Mouse (Mus musculus): ENCODE data around the gene Vmn1r77. TPM values are rescaled to one million over a fixed set of nuclear protein-coding genes. Genes with fewer than 3 reads are reported as not detected.
"Not testable (repeated sequence)": the region's sequence is repeated elsewhere in the genome, so short reads cannot be mapped to it uniquely, and the experiment has no call there.

Gene Vmn1r77
- total RNA-seq (2012; rRNA removed) = not detected in 2 replicates
- not detected for polyA plus RNA-seq (2012; ENCODE audit: insufficient read depth in 1 of 2, insufficient read length in 2 of 2, low read depth in 1 of 2, low replicate concordance in 2 of 2, missing spikeins in 1 of 2)

GRCm38 (mm10) chr7:12036452-12036851, at the start of gene Vmn1r77:
Vmn1r77 (plus strand) TSS chr7:12036752.
- H3K27me3 ChIP-seq (ENCODE audit: control insufficient read depth in 1 of 2, insufficient read depth in 2 of 2, low read length in 2 of 2); H3K9me3 ChIP-seq (replicated peaks; ENCODE audit: insufficient read depth, low read length); DNase-seq (ENCODE audit: low read depth, low spot score); H3K4me3 ChIP-seq (ENCODE audit: control insufficient read depth in 1 of 2, insufficient read depth in 1 of 2, low read depth in 2 of 2, low read length in 2 of 2); H3K79me2 ChIP-seq (ENCODE audit: control insufficient read depth, insufficient read depth, low read length, poor library complexity); H3K36me3 ChIP-seq (ENCODE audit: control insufficient read depth in 1 of 2, insufficient read depth in 2 of 2, low read length in 2 of 2); H3K4me1 ChIP-seq (ENCODE audit: control insufficient read depth in 1 of 2, insufficient read depth in 2 of 2, low read length in 2 of 2); H3K9ac ChIP-seq (ENCODE audit: control insufficient read depth, low read depth, low read length, poor library complexity, severe bottlenecking); H3K27ac ChIP-seq (ENCODE audit: control insufficient read depth, low read depth, low read length): not testable (repeated sequence)

- H3K79me2 ChIP-seq (ENCODE audit: control insufficient read depth, insufficient read depth, low read length, poor library complexity); H3K9me3 ChIP-seq (replicated peaks; ENCODE audit: insufficient read depth, low read length); H3K9ac ChIP-seq (ENCODE audit: control insufficient read depth, low read depth, low read length, poor library complexity, severe bottlenecking); H3K4me3 ChIP-seq (ENCODE audit: control insufficient read depth in 1 of 2, insufficient read depth in 1 of 2, low read depth in 2 of 2, low read length in 2 of 2); H3K27me3 ChIP-seq (ENCODE audit: control insufficient read depth in 1 of 2, insufficient read depth in 2 of 2, low read length in 2 of 2); H3K27ac ChIP-seq (ENCODE audit: control insufficient read depth, low read depth, low read length); H3K4me1 ChIP-seq (ENCODE audit: control insufficient read depth in 1 of 2, insufficient read depth in 2 of 2, low read length in 2 of 2); H3K36me3 ChIP-seq (ENCODE audit: control insufficient read depth in 1 of 2, insufficient read depth in 2 of 2, low read length in 2 of 2): not testable (repeated sequence)
- peak; percentile 6 for DNase-seq (ENCODE audit: low read depth, low spot score)
These were observed 25.1 kb upstream of the Vmn1r77 start for GRCm38 (mm10) chr7:12011491-12011890.

GRCm38 (mm10) chr7:12012392-12012791, 24.2 kb upstream of the Vmn1r77 start:
- H3K27me3 ChIP-seq (ENCODE audit: control insufficient read depth in 1 of 2, insufficient read depth in 2 of 2, low read length in 2 of 2); H3K9me3 ChIP-seq (replicated peaks; ENCODE audit: insufficient read depth, low read length); H3K36me3 ChIP-seq (ENCODE audit: control insufficient read depth in 1 of 2, insufficient read depth in 2 of 2, low read length in 2 of 2); DNase-seq (ENCODE audit: low read depth, low spot score); H3K27ac ChIP-seq (ENCODE audit: control insufficient read depth, low read depth, low read length); H3K9ac ChIP-seq (ENCODE audit: control insufficient read depth, low read depth, low read length, poor library complexity, severe bottlenecking); H3K79me2 ChIP-seq (ENCODE audit: control insufficient read depth, insufficient read depth, low read length, poor library complexity); H3K4me1 ChIP-seq (ENCODE audit: control insufficient read depth in 1 of 2, insufficient read depth in 2 of 2, low read length in 2 of 2); H3K4me3 ChIP-seq (ENCODE audit: control insufficient read depth in 1 of 2, insufficient read depth in 1 of 2, low read depth in 2 of 2, low read length in 2 of 2): not testable (repeated sequence)

GRCm38 (mm10) chr7:12013106-12013505, 23.4 kb upstream of the Vmn1r77 start:
- Histone ChIP-seq H3K9ac (ENCODE audit: control insufficient read depth, low read depth, low read length, poor library complexity, severe bottlenecking) (no peak overlapping the region), H3K36me3 (ENCODE audit: control insufficient read depth in 1 of 2, insufficient read depth in 2 of 2, low read length in 2 of 2) (no peaks in the 10 kb centered on the region), H3K27me3 (ENCODE audit: control insufficient read depth in 1 of 2, insufficient read depth in 2 of 2, low read length in 2 of 2) (no peaks in the 10 kb centered on the region), H3K79me2 (ENCODE audit: control insufficient read depth, insufficient read depth, low read length, poor library complexity) (no peaks in the 10 kb centered on the region), H3K4me1 (ENCODE audit: control insufficient read depth in 1 of 2, insufficient read depth in 2 of 2, low read length in 2 of 2) (no peaks in the 10 kb centered on the region), H3K27ac (ENCODE audit: control insufficient read depth, low read depth, low read length) (no peak overlapping the region), H3K4me3 (ENCODE audit: control insufficient read depth in 1 of 2, insufficient read depth in 1 of 2, low read depth in 2 of 2, low read length in 2 of 2) (no peak overlapping the region), H3K9me3 (replicated peaks; ENCODE audit: insufficient read depth, low read length) (no peaks in the 10 kb centered on the region)
- TF ChIP-seq NRF1 (IDR thresholded peaks at IDR 0.05; ENCODE audit: insufficient read depth, low read depth, low read length, poor library complexity, severe bottlenecking) = no peak
- TF ChIP-seq TBP (IDR thresholded peaks at IDR 0.05; ENCODE audit: low read depth, low read length) = no peak
- no peak for TF ChIP-seq CTCF (IDR thresholded peaks at IDR 0.05 in 2 of 3, conservative IDR thresholded peaks at IDR 0.05 in 1 of 3; ENCODE audit: control insufficient read depth in 1 of 3, insufficient read depth in 1 of 3, low read depth in 2 of 3, low read length in 3 of 3, poor library complexity in 1 of 3, severe bottlenecking in 1 of 3)
- no peak for TF ChIP-seq MYC (IDR thresholded peaks at IDR 0.05; ENCODE audit: low read depth, low read length)
- no peak for TF ChIP-seq MAX (IDR thresholded peaks at IDR 0.05; ENCODE audit: low read length)
- TF ChIP-seq POLR2A (IDR thresholded peaks at IDR 0.05; ENCODE audit: control insufficient read depth in 1 of 2, insufficient read depth in 1 of 2, low read depth in 1 of 2, low read length in 2 of 2, poor library complexity in 1 of 2) = no peak
- TF ChIP-seq GATA1 (IDR thresholded peaks at IDR 0.05; ENCODE audit: low read depth, low read length) = no peak
- no peak for TF ChIP-seq CHD2 (IDR thresholded peaks at IDR 0.05; ENCODE audit: low read length)
- TF ChIP-seq ZMIZ1 (IDR thresholded peaks at IDR 0.05; ENCODE audit: low read depth, low read length) = no peak
- TF ChIP-seq MAFK (IDR thresholded peaks at IDR 0.05; ENCODE audit: borderline replicate concordance, low read depth, low read length) = no peak
- TF ChIP-seq HCFC1 (IDR thresholded peaks at IDR 0.05; ENCODE audit: low read depth, low read length) = no peak
- TF ChIP-seq ELF1 (IDR thresholded peaks at IDR 0.05; ENCODE audit: low read depth, low read length) = no peak
- TF ChIP-seq MYB (IDR thresholded peaks at IDR 0.05; ENCODE audit: low read depth, low read length) = no peak
- no peak for TF ChIP-seq E2F4 (IDR thresholded peaks at IDR 0.05; ENCODE audit: borderline replicate concordance, low read depth, low read length)
- TF ChIP-seq UBTF (IDR thresholded peaks at IDR 0.05; ENCODE audit: borderline replicate concordance, insufficient read depth, low read depth, low read length) = no peak
- no peak for TF ChIP-seq USF1 (IDR thresholded peaks at IDR 0.05; ENCODE audit: low read depth, low read length)
- no peak for TF ChIP-seq RAD21 (IDR thresholded peaks at IDR 0.05; ENCODE audit: low read depth, low read length)
- peak; percentile 6 for DNase-seq (ENCODE audit: low read depth, low spot score)

GRCm38 (mm10) chr7:12017829-12018228, 18.7 kb upstream of the Vmn1r77 start:
- H3K9me3 ChIP-seq (replicated peaks; ENCODE audit: insufficient read depth, low read length); H3K27me3 ChIP-seq (ENCODE audit: control insufficient read depth in 1 of 2, insufficient read depth in 2 of 2, low read length in 2 of 2): not testable (repeated sequence)

More at GRCm38 (mm10) chr7:12017829-12018228, 18.7 kb upstream of the Vmn1r77 start:
- H3K9ac ChIP-seq (ENCODE audit: control insufficient read depth, low read depth, low read length, poor library complexity, severe bottlenecking); H3K79me2 ChIP-seq (ENCODE audit: control insufficient read depth, insufficient read depth, low read length, poor library complexity); H3K4me1 ChIP-seq (ENCODE audit: control insufficient read depth in 1 of 2, insufficient read depth in 2 of 2, low read length in 2 of 2); DNase-seq (ENCODE audit: low read depth, low spot score); H3K4me3 ChIP-seq (ENCODE audit: control insufficient read depth in 1 of 2, insufficient read depth in 1 of 2, low read depth in 2 of 2, low read length in 2 of 2); H3K36me3 ChIP-seq (ENCODE audit: control insufficient read depth in 1 of 2, insufficient read depth in 2 of 2, low read length in 2 of 2); H3K27ac ChIP-seq (ENCODE audit: control insufficient read depth, low read depth, low read length): not testable (repeated sequence)

Data from MEL (cell line).